Mouse (Mus musculus) neural tube, embryonic 14.5 days (tissue): ENCODE results near the gene Akap6. TPM values are rescaled to one million over a fixed set of nuclear protein-coding genes. Genes with fewer than 3 reads are reported as not detected.
A peak's percentile ranks its signal among the peaks of the same experiment; 100 is the strongest.

Experiments
- ATAC-seq: fragments of 200-750 bp; cut with Nextera tagmentation; 2 replicates; pipeline ENCODE4 v1.8.0; 2017; ENCODE audit warnings: low read depth, mild to moderate bottlenecking, moderate TSS enrichment, moderate library complexity
- H3K27ac ChIP-seq: fragments of 300-500 bp; sonication (generic); 2 replicates; pipeline ENCODE4 v1.5.1; 2014; ENCODE audit warnings: low read depth, mild to moderate bottlenecking, control low read depth, low read length, moderate library complexity, mixed read lengths
- H3K27me3 ChIP-seq: fragments of 300-500 bp; sonication (generic); 2 replicates; pipeline ENCODE4 v1.6.1; 2014; ENCODE audit warnings: low read length; ENCODE audit not compliant: control insufficient read depth, insufficient read depth
- H3K36me3 ChIP-seq: fragments of 300-500 bp; sonication (generic); 2 replicates; pipeline ENCODE4 v1.6.1; 2014; ENCODE audit warnings: low read length, mixed read lengths; ENCODE audit not compliant: control insufficient read depth, insufficient read depth
- H3K4me1 ChIP-seq: fragments of 300-500 bp; sonication (generic); 2 replicates; pipeline ENCODE4 v1.6.1; 2014; ENCODE audit warnings: low read length; ENCODE audit not compliant: control insufficient read depth, insufficient read depth
- H3K4me2 ChIP-seq: fragments of 300-500 bp; sonication (generic); 2 replicates; pipeline ENCODE4 v1.6.1; 2014; ENCODE audit warnings: mild to moderate bottlenecking, low read depth, low read length, control low read depth
- H3K4me3 ChIP-seq: fragments of 300-500 bp; sonication (generic); 2 replicates; pipeline ENCODE4 v1.5.1; 2014; ENCODE audit warnings: low read depth, low read length, control low read depth, mixed read lengths
- H3K9ac ChIP-seq: fragments of 300-500 bp; sonication (generic); replicated peaks from 2 replicates; pipeline ENCODE4 v1.6.1; 2014; ENCODE audit warnings: low read depth, mild to moderate bottlenecking, control low read depth, low read length, mixed read lengths
- H3K9me3 ChIP-seq: fragments of 300-500 bp; sonication (generic); 2 replicates; pipeline ENCODE4 v1.6.1; 2016; ENCODE audit warnings: low read length; ENCODE audit not compliant: control insufficient read depth
- WGBS: fragments of 180-500 bp; shearing (Covaris S2); extraction: QIAGEN DNeasy Blood & Tissue Kit; methylation state at CpG from one replicate; pipeline ENCODE4 v1.1.7; 2014; 5-methylcytosine and 5-hydroxymethylcytosine counted together
- polyA plus RNA-seq: library from polyadenylated mRNA; unstranded; fragments of >200 nt; fragmentation: Nextera tagmentation; extraction: Ambion mirVana; gene quantifications from 2 replicates; pipeline ENCODE4 v1.2.1, GENCODE M21; 2014

Gene Akap6
- polyA plus RNA-seq, 1 experiment from 2014 or later: 44.0 TPM

DNA sequence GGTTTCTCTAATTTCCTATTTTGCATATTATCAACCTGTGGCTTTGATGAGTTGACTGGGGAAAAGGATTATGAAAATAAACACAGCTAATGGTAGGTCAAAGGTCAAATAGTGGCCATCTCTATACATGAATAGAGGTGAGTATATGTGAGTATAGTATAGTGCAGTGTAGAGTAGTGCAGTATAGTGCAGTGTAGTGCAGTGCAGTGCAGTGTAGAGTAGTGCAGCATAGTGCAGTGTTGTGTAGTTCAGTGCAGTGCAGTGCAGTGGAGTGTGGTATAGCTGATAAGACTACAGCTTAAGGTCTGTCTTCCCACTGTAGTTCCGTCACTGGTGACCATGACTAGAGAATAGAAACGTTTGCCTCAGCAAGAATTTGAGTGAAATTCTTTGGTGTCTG lies 245.8 kb downstream of the Akap6 start:
- Histone ChIP-seq H3K4me2 (no peak overlapping the region), H3K27me3 (no peaks in the 10 kb centered on the region), H3K36me3 (peaks cover 4% of the 10 kb centered on the region; the same call in 1 of the 2 replicates), H3K27ac (no peak overlapping the region), H3K9me3 (no peaks in the 10 kb centered on the region), H3K9ac (no peak overlapping the region), H3K4me3 (no peak overlapping the region), H3K4me1 (no peaks in the 10 kb centered on the region)
- 91% methylated on average over 2 of the region's 2 CpGs for WGBS
- no peak; the same call in 1 of the 2 replicates for ATAC-seq

DNA sequence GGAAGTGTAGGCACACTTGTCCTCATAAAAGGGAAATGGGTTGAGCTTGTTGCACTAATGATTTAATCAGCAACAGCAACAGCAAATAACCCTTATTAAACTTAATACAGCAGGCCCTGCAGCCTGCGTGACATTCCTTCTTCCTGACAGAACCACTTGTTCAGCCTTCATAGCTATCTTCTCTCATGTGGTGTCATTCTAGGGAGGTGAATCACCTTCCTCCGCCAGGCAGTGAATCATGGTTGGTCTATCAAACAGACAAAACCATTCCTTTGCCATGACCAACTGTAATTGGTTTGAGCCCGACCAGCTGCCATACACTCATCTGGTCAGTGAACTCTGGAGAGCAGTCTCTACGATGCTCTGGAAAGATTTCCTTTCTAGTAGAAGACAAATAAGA lies 251.5 kb downstream of the Akap6 start:
- peaks cover 6% of the 10 kb centered on the region; the same call in 1 of the 2 replicates for H3K36me3 ChIP-seq
- H3K27me3 ChIP-seq: no peaks in the 10 kb centered on the region
- H3K4me1 ChIP-seq: no peaks in the 10 kb centered on the region
- no peak overlapping the region for H3K9ac ChIP-seq
- H3K4me3 ChIP-seq: no peak overlapping the region
- ATAC-seq: no peak
- no peak overlapping the region for H3K4me2 ChIP-seq
- 66% methylated on average over 4 of the region's 4 CpGs for WGBS
- no peak overlapping the region for H3K27ac ChIP-seq
- H3K9me3 ChIP-seq: no peaks in the 10 kb centered on the region

DNA sequence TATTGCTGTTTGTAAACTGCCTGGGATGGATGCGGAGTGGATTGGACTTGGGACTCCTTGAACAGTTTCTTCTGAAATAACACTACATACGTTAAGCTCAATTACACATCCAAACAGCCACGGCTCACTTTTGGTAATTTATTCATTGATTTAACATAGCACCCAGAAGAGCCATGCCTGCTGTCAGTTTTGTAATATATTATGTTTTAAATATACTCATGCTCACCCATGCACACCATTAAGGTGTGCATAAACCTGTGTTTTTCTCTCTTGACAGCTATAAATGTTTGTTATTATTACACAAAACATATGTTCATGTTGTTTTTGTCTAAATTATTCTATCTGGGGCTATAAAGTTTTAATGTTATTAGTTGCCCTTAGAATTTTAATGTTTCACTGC lies 258.4 kb downstream of the Akap6 start:
- H3K4me3 ChIP-seq: no peak overlapping the region
- no peak overlapping the region for H3K9ac ChIP-seq
- no peaks in the 10 kb centered on the region for H3K27me3 ChIP-seq
- H3K9me3 ChIP-seq: no peaks in the 10 kb centered on the region
- H3K36me3 ChIP-seq: 0 out of 2 replicates have a peak, but pooled peaks cover 3% of the 10 kb centered on the region
- 23% methylated on average over 3 of the region's 3 CpGs for WGBS
- no peak overlapping the region for H3K27ac ChIP-seq
- peak; percentile 89 for ATAC-seq
- H3K4me1 ChIP-seq: no peaks in the 10 kb centered on the region
- H3K4me2 ChIP-seq: no peak overlapping the region

DNA sequence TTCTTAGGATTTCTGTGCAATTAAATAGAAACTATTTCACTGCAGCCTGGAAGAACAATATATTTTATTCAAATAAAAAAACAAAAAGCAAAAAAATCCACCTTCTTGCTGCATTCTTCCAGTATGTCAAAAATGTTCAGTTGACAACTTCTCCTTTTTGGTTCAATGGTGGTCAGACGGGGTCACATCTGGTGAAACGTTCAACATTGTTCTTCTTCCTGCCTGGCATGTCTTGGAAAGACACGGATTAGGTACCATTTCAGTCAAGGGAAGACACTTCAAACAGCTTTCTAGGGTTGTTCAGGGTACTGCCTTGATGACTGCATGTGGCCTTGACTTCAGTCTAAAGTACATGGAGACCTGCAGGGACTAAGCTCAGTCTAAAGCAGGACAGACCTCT lies 258.8 kb downstream of the Akap6 start:
- Histone ChIP-seq H3K27me3 (no peaks in the 10 kb centered on the region), H3K27ac (no peak overlapping the region), H3K36me3 (0 out of 2 replicates have a peak, but pooled peaks cover 1% of the 10 kb centered on the region), H3K4me2 (no peak overlapping the region), H3K9ac (no peak overlapping the region), H3K9me3 (no peaks in the 10 kb centered on the region), H3K4me3 (no peak overlapping the region), H3K4me1 (no peaks in the 10 kb centered on the region)
- WGBS: 39% methylated on average over 3 of the region's 3 CpGs
- ATAC-seq: no peak

DNA sequence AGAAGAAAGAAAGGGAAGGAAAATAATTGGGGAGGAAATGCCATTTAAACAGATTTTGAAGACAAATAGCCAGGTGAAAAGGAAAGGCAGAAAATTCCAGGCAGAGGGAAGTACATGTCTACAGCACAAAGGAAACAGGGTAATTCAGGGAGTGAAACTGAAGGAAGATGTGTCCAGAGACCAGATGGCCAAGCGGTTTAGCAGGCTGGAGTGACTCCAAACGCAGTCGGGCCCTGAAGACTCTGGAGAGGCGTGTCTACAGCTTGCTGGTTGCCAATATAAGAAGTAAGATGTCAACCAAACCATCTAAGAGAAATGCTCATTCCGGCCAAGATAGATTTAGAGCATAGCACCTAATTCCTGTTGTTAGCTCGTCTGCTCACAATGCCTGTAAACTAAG lies 292.6 kb downstream of the Akap6 start:
- H3K9ac ChIP-seq: no peak overlapping the region
- 81% methylated on average over 6 of the region's 6 CpGs for WGBS
- H3K27me3 ChIP-seq: no peaks in the 10 kb centered on the region
- no peaks in the 10 kb centered on the region for H3K4me1 ChIP-seq
- no peak overlapping the region for H3K4me3 ChIP-seq
- no peaks in the 10 kb centered on the region for H3K36me3 ChIP-seq
- no peak overlapping the region for H3K27ac ChIP-seq
- no peaks in the 10 kb centered on the region for H3K9me3 ChIP-seq
- no peak overlapping the region for H3K4me2 ChIP-seq
- ATAC-seq: no peak

DNA sequence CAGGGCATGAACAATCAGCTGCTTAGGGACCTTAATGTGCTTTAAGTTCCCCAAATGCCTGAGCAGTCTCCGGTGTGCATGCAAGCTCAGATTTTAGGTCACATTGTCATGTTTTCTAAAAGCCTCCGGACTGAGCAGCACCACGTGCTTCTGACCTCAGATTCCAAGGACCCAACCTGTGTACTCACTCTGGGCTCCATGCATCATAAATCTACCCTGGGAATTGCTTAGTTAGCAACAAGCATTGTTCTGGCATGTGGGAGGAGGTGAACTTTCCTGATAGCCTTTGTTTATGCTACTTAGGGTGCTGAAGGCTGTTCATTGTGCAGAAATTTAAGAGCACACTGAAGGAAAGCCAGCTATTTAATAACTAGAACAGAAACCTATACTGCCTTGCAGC lies 313.2 kb downstream of the Akap6 start:
- H3K9me3 ChIP-seq: no peaks in the 10 kb centered on the region
- H3K36me3 ChIP-seq: peaks cover 5% of the 10 kb centered on the region; the same call in 1 of the 2 replicates
- no peak overlapping the region for H3K9ac ChIP-seq
- H3K4me1 ChIP-seq: no peaks in the 10 kb centered on the region
- no peaks in the 10 kb centered on the region for H3K27me3 ChIP-seq
- ATAC-seq: no peak
- no peak overlapping the region for H3K4me2 ChIP-seq
- 2% methylated on average over 3 of the region's 3 CpGs for WGBS
- H3K27ac ChIP-seq: no peak overlapping the region
- no peak overlapping the region for H3K4me3 ChIP-seq

DNA sequence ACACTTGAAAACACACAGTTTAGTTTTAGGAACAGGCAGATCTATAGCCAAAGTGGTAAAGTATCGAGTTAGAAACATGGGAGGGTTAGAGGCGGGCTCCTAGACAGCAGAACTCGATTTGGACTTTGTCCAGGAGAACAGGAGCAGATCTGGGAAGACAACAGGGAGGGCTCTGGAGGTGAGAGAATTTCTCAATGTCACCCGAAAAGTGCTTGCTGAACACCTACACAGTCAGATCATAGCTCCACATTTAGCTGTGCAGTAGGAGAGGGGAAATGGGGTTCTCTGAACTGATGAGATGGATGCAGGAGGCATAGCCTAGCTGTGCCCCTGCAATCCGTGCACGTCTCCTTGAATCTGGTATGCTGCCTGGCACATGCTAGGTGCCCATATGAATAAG lies 315.4 kb downstream of the Akap6 start:
- H3K4me3 ChIP-seq: no peak overlapping the region
- H3K9ac ChIP-seq: no peak overlapping the region
- WGBS: 94% methylated on average over 6 of the region's 6 CpGs
- H3K27ac ChIP-seq: no peak overlapping the region
- no peak for ATAC-seq
- no peak overlapping the region for H3K4me2 ChIP-seq
- no peaks in the 10 kb centered on the region for H3K27me3 ChIP-seq
- no peaks in the 10 kb centered on the region for H3K4me1 ChIP-seq
- no peaks in the 10 kb centered on the region for H3K9me3 ChIP-seq
- H3K36me3 ChIP-seq: peaks cover 5% of the 10 kb centered on the region; the same call in 1 of the 2 replicates

DNA sequence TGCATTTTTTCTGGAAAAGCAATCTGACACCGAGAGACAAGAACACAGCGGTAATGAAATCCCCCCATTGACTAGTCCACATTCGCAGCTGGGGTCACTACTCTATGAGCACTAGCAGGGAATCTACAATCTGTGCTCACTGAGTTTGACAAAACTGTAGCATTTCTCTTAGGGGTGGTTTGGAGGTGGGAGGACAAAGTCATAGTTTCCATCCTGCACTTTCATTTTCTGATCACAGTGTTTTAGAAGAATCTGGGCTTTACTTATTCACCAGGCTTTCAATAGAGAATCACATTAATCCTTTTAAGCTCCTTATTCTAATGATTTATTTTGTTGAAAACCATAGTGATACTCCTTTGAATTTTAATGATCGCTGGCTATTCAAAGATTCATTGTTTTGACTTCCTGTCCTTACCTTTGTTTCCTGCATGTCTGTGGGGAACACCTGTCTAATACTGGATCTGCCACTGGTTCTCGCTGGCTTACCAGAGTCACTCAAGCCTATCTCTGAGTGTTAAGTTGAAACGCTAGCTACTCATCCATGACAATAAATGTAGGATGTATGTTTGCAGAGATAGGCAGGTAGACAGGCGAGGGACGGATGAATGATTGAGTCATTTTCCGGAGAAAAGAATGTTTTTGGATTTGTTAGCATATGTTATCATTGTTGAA lies 325.5 kb downstream of the Akap6 start:
- Histone ChIP-seq H3K4me1 (peaks cover 2% of the 10 kb centered on the region; the same call in 1 of the 2 replicates), H3K4me2 (no peak overlapping the region), H3K9me3 (no peaks in the 10 kb centered on the region), H3K27me3 (no peaks in the 10 kb centered on the region), H3K27ac (no peak overlapping the region), H3K4me3 (no peak overlapping the region), H3K36me3 (no peaks in the 10 kb centered on the region; the same call in 1 of the 2 replicates), H3K9ac (no peak overlapping the region)
- WGBS: 72% methylated on average over 9 of the region's 9 CpGs
- no peak for ATAC-seq

DNA sequence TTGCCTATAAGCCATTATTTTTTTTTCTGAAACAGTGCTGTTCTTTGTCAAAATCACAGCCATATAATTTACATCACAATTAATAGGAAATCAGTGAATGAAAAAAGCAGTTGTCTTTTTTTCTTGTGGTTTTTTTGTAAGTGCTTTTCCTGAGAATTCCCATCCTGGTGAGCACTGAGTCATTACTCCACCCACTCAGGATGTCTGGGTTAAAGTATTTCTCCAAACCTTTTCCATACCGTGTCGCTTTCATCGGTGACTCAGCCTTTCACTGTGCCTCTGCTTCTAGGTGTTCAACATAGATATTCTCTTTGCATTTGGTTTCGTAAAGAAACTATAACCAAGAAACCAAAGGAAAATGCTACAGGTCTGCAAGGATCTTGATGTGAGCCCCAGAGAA lies 328.1 kb downstream of the Akap6 start:
- ATAC-seq: no peak
- no peaks in the 10 kb centered on the region for H3K9me3 ChIP-seq

More for the DNA sequence above, 328.1 kb downstream of the Akap6 start:
- H3K27me3 ChIP-seq: no peaks in the 10 kb centered on the region
- no peak overlapping the region for H3K9ac ChIP-seq
- no peak overlapping the region for H3K4me3 ChIP-seq
- no peaks in the 10 kb centered on the region; the same call in 1 of the 2 replicates for H3K36me3 ChIP-seq
- H3K4me1 ChIP-seq: peaks cover 2% of the 10 kb centered on the region; the same call in 1 of the 2 replicates
- 74% methylated on average over 4 of the region's 4 CpGs for WGBS
- no peak overlapping the region for H3K4me2 ChIP-seq
- no peak overlapping the region for H3K27ac ChIP-seq
